Mouse (Mus musculus) cerebellum, adult 2 months (tissue): ENCODE results near the gene Hp1bp3.

Source experiments
- CTCF ChIP-seq: fragments of 200-500 bp; IDR thresholded peaks from 2 replicates; pipeline ENCODE4 v1.5.1; 2011; ENCODE audit warnings: low read depth, mild to moderate bottlenecking, control low read depth, low read length, moderate library complexity, borderline replicate concordance; ENCODE audit not compliant: insufficient read depth
- POLR2A ChIP-seq: fragments of 200-500 bp; IDR thresholded peaks from 2 replicates; pipeline ENCODE4 v1.6.1; 2011; ENCODE audit warnings: low read length, control low read depth, borderline replicate concordance; ENCODE audit not compliant: insufficient read depth

- TF ChIP-seq CTCF (peak; percentile 98), POLR2A (no peak)
Measured at GRCm38 (mm10) chr4:138282834-138283233, 66.7 kb downstream of the Hp1bp3 start.
